Mouse (Mus musculus): ENCODE data around the gene Srxn1. TPM values are rescaled to one million over a fixed set of nuclear protein-coding genes. Genes with fewer than 3 reads are reported as not detected.

Srxn1 gene
- total RNA-seq, 2 experiments from 2014 or later, result 13.4 to 14.8 TPM

GRCm38 (mm10) chr2:152089078-152089477 lies 16.2 kb upstream of the Srxn1 start:
- peak in 1 of 2 experiments; percentile 49 for DNase-seq (ENCODE audit: low spot score in 2 of 2)

GRCm38 (mm10) chr2:152089581-152089980 lies 15.7 kb upstream of the Srxn1 start:
- DNase-seq (ENCODE audit: low spot score in 2 of 2), result no peak

- no peak for DNase-seq (ENCODE audit: low spot score in 2 of 2)
These were observed 14.8 kb upstream of the Srxn1 start for GRCm38 (mm10) chr2:152090486-152090885.

GRCm38 (mm10) chr2:152091342-152092056 lies 13.8 kb upstream of the Srxn1 start:
- no peak for DNase-seq (ENCODE audit: low spot score in 2 of 2)

- no peak for DNase-seq (ENCODE audit: low spot score in 2 of 2)
These were observed 12.4 kb upstream of the Srxn1 start for GRCm38 (mm10) chr2:152092927-152093326.

- DNase-seq (ENCODE audit: low spot score in 2 of 2), result no peak
These were observed 11.9 kb upstream of the Srxn1 start for GRCm38 (mm10) chr2:152093356-152093792.

- no peak for DNase-seq (ENCODE audit: low spot score in 2 of 2)
These were observed 10.3 kb upstream of the Srxn1 start for GRCm38 (mm10) chr2:152094856-152095545.

- no peak for DNase-seq (ENCODE audit: low spot score in 2 of 2)
These were observed 8.4 kb upstream of the Srxn1 start for GRCm38 (mm10) chr2:152096922-152097321.

GRCm38 (mm10) chr2:152097916-152098315 lies 7.4 kb upstream of the Srxn1 start:
- DNase-seq (ENCODE audit: low spot score in 2 of 2), result no peak

- no peak for DNase-seq (ENCODE audit: low spot score in 2 of 2)
These were observed 5.8 kb upstream of the Srxn1 start for GRCm38 (mm10) chr2:152099538-152099937.

- DNase-seq (ENCODE audit: low spot score in 2 of 2), result no peak
These were observed 3.6 kb upstream of the Srxn1 start for GRCm38 (mm10) chr2:152101761-152102160.

- no peak for DNase-seq (ENCODE audit: low spot score in 2 of 2)
These were observed 2.9 kb upstream of the Srxn1 start for GRCm38 (mm10) chr2:152102369-152102768.

GRCm38 (mm10) chr2:152104711-152105317 lies 502 bp upstream of the Srxn1 start:
- no peak for DNase-seq (ENCODE audit: low spot score in 2 of 2)

- no peak for DNase-seq (ENCODE audit: low spot score in 2 of 2)
These were observed 894 bp downstream of the Srxn1 start for GRCm38 (mm10) chr2:152106225-152106595.

- DNase-seq (ENCODE audit: low spot score in 2 of 2), result no peak
These were observed 1.3 kb downstream of the Srxn1 start for GRCm38 (mm10) chr2:152106597-152106996.

GRCm38 (mm10) chr2:152108702-152109101 lies 3.4 kb downstream of the Srxn1 start:
- DNase-seq (ENCODE audit: low spot score in 2 of 2), result no peak

GRCm38 (mm10) chr2:152109386-152109785 lies 4.1 kb downstream of the Srxn1 start:
- no peak for DNase-seq (ENCODE audit: low spot score in 2 of 2)

- no peak for DNase-seq (ENCODE audit: low spot score in 2 of 2)
These were observed 6.0 kb downstream of the Srxn1 start for GRCm38 (mm10) chr2:152111311-152111710.

GRCm38 (mm10) chr2:152111920-152112319 lies 6.6 kb downstream of the Srxn1 start:
- peak; percentile 79 to 89 for DNase-seq (ENCODE audit: low spot score in 2 of 2)

GRCm38 (mm10) chr2:152112490-152112889 lies 7.2 kb downstream of the Srxn1 start:
- no peak for DNase-seq (ENCODE audit: low spot score in 2 of 2)

- DNase-seq (ENCODE audit: low spot score in 2 of 2), result no peak
These were observed 7.7 kb downstream of the Srxn1 start for GRCm38 (mm10) chr2:152112970-152113369.
